Mouse (Mus musculus) neural tube, embryonic 11.5 days (tissue): ENCODE measurements around the gene Cog4. TPM values are rescaled to one million over a fixed set of nuclear protein-coding genes. Genes with fewer than 3 reads are reported as not detected.
"Not testable (repeated sequence)": the region's sequence is repeated elsewhere in the genome, so short reads cannot be mapped to it uniquely, and the experiment has no call there.

Source experiments
- ATAC-seq: fragments of 200-750 bp; cut with Nextera tagmentation; 2 replicates; pipeline ENCODE4 v1.8.0; 2017; ENCODE audit warnings: moderate number of reproducible peaks, mild to moderate bottlenecking, moderate TSS enrichment, moderate library complexity; ENCODE audit not compliant: insufficient read depth, low FRiP score, low TSS enrichment
- DNase-seq: peaks from one replicate; pipeline ENCODE4 v3.0.0-alpha.2; 2015; ENCODE audit warnings: low spot score
- H3K27ac ChIP-seq: fragments of 300-500 bp; sonication (generic); 2 replicates; pipeline ENCODE4 v1.5.1; 2014; ENCODE audit warnings: low read depth, mild to moderate bottlenecking, low read length
- H3K27me3 ChIP-seq: fragments of 300-500 bp; sonication (generic); 2 replicates; pipeline ENCODE4 v1.6.1; 2014; ENCODE audit warnings: mild to moderate bottlenecking, low read length, mixed read lengths; ENCODE audit not compliant: control insufficient read depth, insufficient read depth
- H3K36me3 ChIP-seq: fragments of 300-500 bp; sonication (generic); 2 replicates; pipeline ENCODE4 v1.6.1; 2014; ENCODE audit warnings: mild to moderate bottlenecking, low read length, moderate library complexity, mixed read lengths; ENCODE audit not compliant: control insufficient read depth, insufficient read depth
- H3K4me1 ChIP-seq: fragments of 300-500 bp; sonication (generic); 2 replicates; pipeline ENCODE4 v1.6.1; 2014; ENCODE audit warnings: low read length, mixed read lengths; ENCODE audit not compliant: control insufficient read depth, insufficient read depth
- H3K4me2 ChIP-seq: fragments of 300-500 bp; sonication (generic); 2 replicates; pipeline ENCODE4 v1.6.1; 2014; ENCODE audit warnings: low read depth, mild to moderate bottlenecking, moderate library complexity
- H3K4me3 ChIP-seq: fragments of 300-500 bp; sonication (generic); 2 replicates; pipeline ENCODE4 v1.5.1; 2014; ENCODE audit warnings: low read depth, low read length
- H3K9ac ChIP-seq: fragments of 300-500 bp; sonication (generic); 2 replicates; pipeline ENCODE4 v1.6.1; 2014; ENCODE audit warnings: mild to moderate bottlenecking, low read length
- H3K9me3 ChIP-seq: fragments of 300-500 bp; sonication (generic); 2 replicates; pipeline ENCODE4 v1.6.1; 2016; ENCODE audit warnings: low read length; ENCODE audit not compliant: control insufficient read depth
- WGBS: fragments of 180-500 bp; shearing (Covaris S2); extraction: QIAGEN DNeasy Blood & Tissue Kit; methylation state at CpG from one replicate; pipeline ENCODE4 v1.1.7; 2014; 5-methylcytosine and 5-hydroxymethylcytosine counted together
- polyA plus RNA-seq: library from polyadenylated mRNA; unstranded; fragments of >200 nt; fragmentation: Nextera tagmentation; extraction: Ambion mirVana; gene quantifications from 2 replicates; pipeline ENCODE4 v1.2.1, GENCODE M21; 2014

Cog4 gene
- polyA plus RNA-seq, 1 experiment from 2014 or later = 73.5 TPM

DNA sequence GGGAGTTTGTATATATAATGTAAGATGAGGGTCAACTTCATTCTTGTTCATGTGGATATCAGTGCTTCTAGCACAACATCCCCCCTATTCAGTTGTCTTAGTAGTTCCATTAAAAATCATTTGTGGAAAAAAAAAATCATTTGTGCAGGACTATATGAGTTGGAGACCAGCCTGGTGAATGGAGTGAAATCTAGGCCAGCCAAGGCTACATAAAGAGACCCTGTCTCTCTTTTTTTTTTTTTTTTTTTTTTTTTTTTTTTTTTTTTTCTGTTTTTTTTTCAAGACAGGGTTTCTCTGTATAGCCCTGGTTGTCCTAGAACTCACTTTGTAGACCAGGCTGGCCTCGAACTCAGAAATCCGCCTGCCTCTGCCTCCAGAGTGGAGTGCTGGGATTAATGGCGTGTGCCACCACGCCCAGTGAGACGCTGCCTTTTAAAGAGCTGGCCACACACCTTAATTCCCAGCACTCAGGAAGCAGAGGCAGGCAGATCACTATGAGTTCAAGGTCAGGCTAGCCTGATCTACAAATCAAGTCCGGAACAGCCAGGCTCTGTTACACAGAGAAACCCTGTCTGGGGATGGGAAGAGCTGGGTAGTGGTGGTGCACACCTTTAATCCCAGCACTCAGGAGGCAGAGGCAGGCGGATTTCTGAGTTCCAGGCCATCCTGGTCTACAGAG is 15.1 kb downstream of the Cog4 start:
- H3K9me3 ChIP-seq, DNase-seq, H3K4me3 ChIP-seq, H3K9ac ChIP-seq, ATAC-seq, H3K27ac ChIP-seq, H3K27me3 ChIP-seq, H3K4me2 ChIP-seq, H3K4me1 ChIP-seq: not testable (repeated sequence)
- 95% methylated on average over 7 of the region's 7 CpGs for WGBS
- peaks cover 12% of the 10 kb centered on the region for H3K36me3 ChIP-seq

GRCm38 (mm10) chr8:110870501-110870900 is 24.1 kb downstream of the Cog4 start:
- H3K9me3 ChIP-seq = no peaks in the 10 kb centered on the region
- H3K9ac ChIP-seq = no peak overlapping the region
- H3K36me3 ChIP-seq = peaks cover 18% of the 10 kb centered on the region
- no peak overlapping the region for H3K4me2 ChIP-seq
- no peak overlapping the region for H3K27ac ChIP-seq
- H3K4me3 ChIP-seq = no peak overlapping the region
- ATAC-seq (no peak), DNase-seq (no peak)
- WGBS = 93% methylated on average over 2 of the region's 2 CpGs
- no peaks in the 10 kb centered on the region for H3K4me1 ChIP-seq
- H3K27me3 ChIP-seq = no peaks in the 10 kb centered on the region

DNA sequence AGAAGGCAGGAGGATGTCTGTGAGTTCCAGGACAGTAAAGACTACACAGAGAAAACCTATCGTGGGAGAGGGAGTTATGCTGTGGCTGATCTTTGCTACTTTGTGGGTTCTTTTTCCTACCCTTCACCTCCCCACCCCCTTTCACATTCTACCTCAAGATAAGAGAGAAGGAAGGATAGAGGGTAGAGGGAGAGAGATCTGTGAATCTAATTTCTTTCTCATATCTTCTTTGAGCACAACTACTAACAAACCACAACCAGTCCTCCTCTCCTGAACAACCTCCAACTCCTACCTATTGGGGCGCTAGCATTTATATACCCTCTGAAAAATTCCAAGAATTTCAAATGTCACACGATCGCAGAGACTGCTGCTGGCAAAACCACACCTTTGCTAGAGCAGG is 31.5 kb downstream of the Cog4 start:
- 90% methylated on average over 4 of the region's 4 CpGs for WGBS

DNA sequence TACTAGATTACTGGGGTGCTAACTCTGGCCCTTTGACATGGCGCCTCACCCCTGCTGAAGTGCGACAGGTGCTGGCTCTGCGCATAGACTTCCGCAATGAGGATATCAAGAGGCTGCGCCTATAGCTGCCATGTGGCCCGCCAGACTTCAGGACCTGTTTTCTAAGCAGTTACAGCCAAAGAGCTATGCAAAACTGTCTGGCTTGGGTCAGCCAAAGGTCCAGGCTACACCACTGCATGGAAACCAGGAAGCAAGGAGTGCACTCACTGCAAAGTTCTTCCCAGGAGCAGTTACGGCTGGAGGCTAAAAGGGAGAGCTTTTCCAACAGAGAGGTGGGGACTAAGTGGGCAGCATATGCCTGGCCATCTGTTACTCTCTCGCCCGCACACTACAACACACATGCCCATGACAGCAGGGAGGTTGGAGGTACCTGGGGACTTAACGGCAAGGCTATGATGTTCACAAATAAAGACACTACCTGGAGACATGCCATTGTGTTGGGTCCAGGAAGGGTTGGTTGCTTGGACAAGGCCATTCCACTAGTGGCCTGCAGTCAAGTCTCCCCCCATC is 35.4 kb downstream of the Cog4 start:
- 96% methylated on average over 10 of the region's 10 CpGs for WGBS
- H3K36me3 ChIP-seq = peaks cover 20% of the 10 kb centered on the region

More for the DNA sequence above, 31.5 kb downstream of the Cog4 start:
- ATAC-seq (no peak), DNase-seq (no peak)
- H3K4me1 ChIP-seq = no peaks in the 10 kb centered on the region
- no peak overlapping the region for H3K4me2 ChIP-seq
- no peaks in the 10 kb centered on the region for H3K9me3 ChIP-seq
- no peak overlapping the region for H3K4me3 ChIP-seq
- H3K27ac ChIP-seq = no peak overlapping the region
- H3K27me3 ChIP-seq = no peaks in the 10 kb centered on the region
- no peak overlapping the region for H3K9ac ChIP-seq
- peaks cover 24% of the 10 kb centered on the region for H3K36me3 ChIP-seq

DNA sequence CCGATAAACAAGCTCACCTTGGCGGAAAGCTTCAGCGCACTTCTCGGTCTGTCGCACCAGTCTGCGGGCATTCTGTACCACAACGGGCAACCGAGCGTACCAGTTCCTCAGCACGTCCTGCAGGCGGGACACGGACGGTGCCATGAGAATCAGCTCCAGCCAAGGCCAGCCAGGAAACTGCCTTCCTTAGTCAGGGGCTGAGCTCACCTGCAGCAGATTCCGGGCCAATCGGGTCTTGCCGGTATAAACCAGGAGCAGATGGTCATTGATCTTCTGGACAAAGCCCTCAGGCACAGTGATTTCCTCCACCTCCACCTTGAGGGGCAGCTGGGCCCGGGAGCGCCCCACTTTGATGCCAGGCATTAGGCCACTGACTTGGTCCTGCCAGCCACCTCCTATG is 37.4 kb downstream of the Cog4 start:
- no peak overlapping the region for H3K4me3 ChIP-seq
- no peak overlapping the region for H3K4me2 ChIP-seq
- H3K9me3 ChIP-seq = no peaks in the 10 kb centered on the region
- no peaks in the 10 kb centered on the region for H3K27me3 ChIP-seq
- H3K4me1 ChIP-seq = no peaks in the 10 kb centered on the region
- no peak for ATAC-seq
- H3K36me3 ChIP-seq = peaks cover 22% of the 10 kb centered on the region
- H3K27ac ChIP-seq = no peak overlapping the region
- DNase-seq = no peak
- WGBS = 96% methylated on average over 18 of the region's 18 CpGs
- no peak overlapping the region for H3K9ac ChIP-seq

More for the DNA sequence above, 35.4 kb downstream of the Cog4 start:
- Histone ChIP-seq H3K4me3 (no peak overlapping the region), H3K4me2 (no peak overlapping the region), H3K27ac (no peak overlapping the region), H3K9me3 (no peaks in the 10 kb centered on the region), H3K9ac (no peak overlapping the region), H3K4me1 (no peaks in the 10 kb centered on the region), H3K27me3 (no peaks in the 10 kb centered on the region)
- no peak for DNase-seq
- no peak for ATAC-seq

DNA sequence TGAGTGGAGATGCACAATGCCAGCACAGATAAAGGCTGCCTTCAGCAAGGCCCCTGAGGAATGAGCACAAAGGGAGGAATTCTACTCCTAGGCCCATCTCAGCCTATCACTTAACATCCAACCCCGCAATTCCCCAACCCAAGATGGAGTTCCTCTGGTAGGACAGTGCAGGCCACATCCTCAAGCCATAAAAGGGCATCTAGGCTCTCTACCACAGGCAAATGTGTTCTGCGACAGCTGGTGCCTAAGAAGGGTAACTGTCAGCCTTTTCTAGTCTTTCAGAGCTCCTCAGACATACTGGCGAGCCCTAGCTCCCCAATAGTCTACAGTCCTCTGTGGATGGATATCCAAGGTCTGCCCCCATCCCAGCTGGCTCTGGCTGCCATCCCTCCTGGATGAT is 40.2 kb downstream of the Cog4 start:
- Histone ChIP-seq H3K27ac (no peak overlapping the region), H3K9me3 (no peaks in the 10 kb centered on the region), H3K4me1 (no peaks in the 10 kb centered on the region), H3K4me3 (no peak overlapping the region), H3K36me3 (peaks cover 14% of the 10 kb centered on the region), H3K9ac (no peak overlapping the region), H3K4me2 (no peak overlapping the region), H3K27me3 (no peaks in the 10 kb centered on the region)
- WGBS = 90% methylated on average over 3 of the region's 3 CpGs
- ATAC-seq (no peak), DNase-seq (no peak)

GRCm38 (mm10) chr8:110887551-110887950 is 41.2 kb downstream of the Cog4 start:
- H3K9ac ChIP-seq = no peak overlapping the region
- H3K4me2 ChIP-seq = no peak overlapping the region
- no peaks in the 10 kb centered on the region for H3K9me3 ChIP-seq
- peaks cover 7% of the 10 kb centered on the region for H3K36me3 ChIP-seq
- 93% methylated on average over 10 of the region's 10 CpGs for WGBS
- no peaks in the 10 kb centered on the region for H3K4me1 ChIP-seq
- no peaks in the 10 kb centered on the region for H3K27me3 ChIP-seq
- DNase-seq (no peak), ATAC-seq (no peak)
- no peak overlapping the region for H3K27ac ChIP-seq
- no peak overlapping the region for H3K4me3 ChIP-seq

GRCm38 (mm10) chr8:110888441-110888840 is 42.0 kb downstream of the Cog4 start:
- Histone ChIP-seq H3K27me3 (no peaks in the 10 kb centered on the region), H3K9ac (no peak overlapping the region), H3K4me1 (no peaks in the 10 kb centered on the region), H3K4me2 (no peak overlapping the region), H3K9me3 (no peaks in the 10 kb centered on the region), H3K4me3 (no peak overlapping the region), H3K36me3 (peaks cover 6% of the 10 kb centered on the region), H3K27ac (no peak overlapping the region)
- DNase-seq = no peak
- no peak for ATAC-seq
- 92% methylated on average over 8 of the region's 8 CpGs for WGBS

- ATAC-seq = no peak
- Histone ChIP-seq H3K27ac (no peak overlapping the region), H3K27me3 (no peaks in the 10 kb centered on the region), H3K9me3 (no peaks in the 10 kb centered on the region), H3K36me3 (peaks cover 6% of the 10 kb centered on the region), H3K9ac (no peak overlapping the region), H3K4me3 (no peak overlapping the region), H3K4me1 (no peaks in the 10 kb centered on the region), H3K4me2 (no peak overlapping the region)
- WGBS = 87% methylated on average over 16 of the region's 16 CpGs
- no peak for DNase-seq
These were observed 42.5 kb downstream of the Cog4 start for GRCm38 (mm10) chr8:110888860-110889259.
